Mouse (Mus musculus) heart, adult 11 months (tissue): ENCODE data around the gene Nhej1.

ENCODE experiments used
- DNase-seq: peaks from one replicate; pipeline ENCODE4 v3.0.0; 2022

Nhej1 gene

GRCm38 (mm10) chr1:75125418-75125817 is 418 bp upstream of the Nhej1 start:
- no peak for DNase-seq

DNA sequence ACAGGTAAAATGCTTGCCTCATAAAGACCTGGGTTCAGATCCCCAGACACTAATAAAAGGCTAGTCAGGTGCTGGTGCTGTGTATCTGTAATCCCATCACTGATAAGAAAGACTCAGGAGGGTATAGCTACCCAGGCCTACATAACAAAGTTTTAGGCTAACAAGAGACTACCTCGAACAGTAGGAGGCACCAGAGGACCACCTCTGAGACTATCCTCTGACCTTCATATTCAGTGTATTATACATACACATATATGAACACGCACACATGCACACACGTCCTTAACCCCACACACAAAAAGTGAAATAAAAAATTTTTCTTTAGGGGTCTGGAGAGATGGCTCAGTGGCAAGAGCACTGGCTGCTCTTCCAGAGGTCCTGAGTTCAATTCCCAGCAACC is 2.8 kb downstream of the Nhej1 start:
- no peak for DNase-seq

- peak; percentile 81 for DNase-seq
Measured at GRCm38 (mm10) chr1:75052091-75052490, 72.9 kb downstream of the Nhej1 start.

DNA sequence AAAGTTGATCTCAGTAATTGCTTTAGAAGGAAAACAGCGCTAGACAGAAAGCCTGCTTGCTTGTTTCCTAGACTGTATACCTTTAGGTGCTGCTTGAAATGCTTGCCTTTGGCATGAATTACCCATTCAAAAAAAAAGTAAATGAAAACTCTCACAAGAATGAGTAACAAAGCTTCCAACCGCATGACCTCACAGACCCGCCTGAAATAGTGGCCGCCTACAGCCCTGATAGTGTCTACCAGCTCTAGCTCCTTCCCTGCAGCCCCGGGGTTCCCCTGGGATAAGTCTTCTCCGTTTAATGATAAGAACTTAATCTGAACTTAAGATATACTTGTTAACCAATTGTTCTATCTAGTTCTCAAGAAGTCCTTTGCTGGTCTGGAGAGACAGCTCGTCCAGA is 73.6 kb downstream of the Nhej1 start:
- DNase-seq, result peak; percentile 83

DNA sequence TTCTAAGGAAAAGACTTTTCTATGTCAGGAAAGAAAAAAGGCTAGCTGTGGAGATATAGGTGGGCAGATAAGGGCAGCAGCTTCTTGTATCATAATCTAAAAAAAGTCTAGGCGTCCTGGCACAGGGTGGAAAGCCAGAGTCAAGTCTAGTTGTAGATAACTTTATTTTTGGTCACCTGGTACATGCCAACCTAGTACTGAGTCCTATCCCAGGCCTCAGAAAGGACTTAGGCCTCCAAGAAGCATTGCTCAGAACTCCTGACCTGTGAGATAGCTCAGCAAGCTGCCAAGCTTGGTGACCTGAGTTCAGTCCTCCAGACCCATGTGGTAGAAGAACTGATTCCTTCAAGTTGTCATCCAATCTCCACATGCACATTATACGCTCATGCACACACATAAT is 76.4 kb downstream of the Nhej1 start:
- DNase-seq, result peak; percentile 81

GRCm38 (mm10) chr1:75048041-75048440 is 77.0 kb downstream of the Nhej1 start:
- DNase-seq, result peak; percentile 77

DNA sequence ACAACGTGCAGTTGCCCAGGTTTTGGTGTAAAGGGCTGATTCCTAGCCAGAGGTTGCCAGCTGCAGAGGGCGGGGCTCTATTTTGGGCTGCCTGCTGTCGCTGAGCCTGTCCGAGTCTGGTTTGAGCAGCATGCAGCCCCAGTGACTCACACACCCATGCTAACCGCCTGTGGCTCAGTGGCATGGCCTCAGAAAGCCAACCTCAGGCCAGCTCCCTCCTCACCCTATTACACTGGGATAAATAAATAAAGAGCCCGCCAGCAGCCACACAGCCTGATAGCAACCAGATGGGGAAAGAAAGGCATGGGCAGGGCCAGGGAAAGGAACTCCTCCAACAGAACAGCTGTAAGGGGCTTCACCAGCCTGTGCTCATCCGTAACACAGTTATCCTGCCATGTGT is 84.6 kb downstream of the Nhej1 start:
- peak; percentile 90 for DNase-seq

GRCm38 (mm10) chr1:75032041-75032440 is 93.0 kb downstream of the Nhej1 start:
- peak; percentile 94 for DNase-seq

DNA sequence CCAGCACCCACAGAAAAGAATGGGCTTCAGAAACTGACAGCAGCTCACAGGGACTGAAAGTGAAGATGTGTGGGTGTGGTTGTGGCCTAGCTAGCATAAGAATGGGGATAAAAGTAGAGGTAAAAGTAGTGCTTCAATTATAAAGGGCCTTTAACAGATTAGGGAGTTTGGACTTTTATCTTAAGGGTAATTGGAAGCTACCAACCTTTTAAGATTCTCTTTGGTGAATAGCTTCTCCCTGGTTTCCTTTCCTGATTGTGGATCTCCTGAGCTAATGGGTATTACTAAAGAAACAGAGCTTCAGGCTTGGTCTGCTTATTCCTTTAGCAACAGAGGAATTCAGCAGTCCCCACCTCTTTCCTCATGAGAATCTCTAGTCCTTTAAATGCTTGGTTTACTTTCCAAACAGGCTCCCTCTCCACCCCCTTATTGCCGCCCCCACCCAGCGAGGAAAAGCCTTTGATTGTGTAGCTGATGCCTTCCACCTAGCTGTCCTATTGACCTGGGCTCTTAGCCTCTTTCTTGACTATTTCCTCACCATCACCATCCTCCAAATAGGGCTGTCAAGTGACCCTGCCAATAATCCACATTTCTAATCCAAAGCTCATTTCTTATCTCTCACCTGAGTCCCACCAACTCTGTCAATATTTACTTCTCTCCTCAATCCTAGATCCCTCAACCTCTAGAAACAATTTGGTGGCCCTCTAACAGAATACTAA is 97.8 kb downstream of the Nhej1 start:
- no peak for DNase-seq

- peak; percentile 89 for DNase-seq
Measured at GRCm38 (mm10) chr1:75024419-75025199, 100.4 kb downstream of the Nhej1 start.

GRCm38 (mm10) chr1:75022216-75022615 is 102.8 kb downstream of the Nhej1 start:
- DNase-seq, result peak; percentile 72

DNA sequence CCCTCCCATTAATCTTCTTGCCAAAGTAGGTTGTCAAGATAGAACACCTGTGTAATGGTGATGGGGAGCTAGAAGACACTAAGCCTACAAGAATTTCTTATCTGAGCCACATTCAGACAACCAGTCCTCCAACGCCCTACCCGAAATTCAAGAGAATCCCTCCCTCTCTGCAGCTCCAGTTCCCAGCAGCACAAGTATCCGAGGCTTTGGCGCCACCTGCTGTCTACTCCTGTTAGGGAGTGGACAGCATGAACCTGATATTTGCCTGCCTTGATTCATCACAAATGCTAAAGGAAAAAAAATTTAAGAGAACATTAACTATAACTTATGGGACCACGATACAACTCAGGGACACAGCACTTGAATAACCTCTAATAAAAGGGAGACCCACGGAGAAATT is 108.2 kb downstream of the Nhej1 start:
- DNase-seq, result peak; percentile 94

DNA sequence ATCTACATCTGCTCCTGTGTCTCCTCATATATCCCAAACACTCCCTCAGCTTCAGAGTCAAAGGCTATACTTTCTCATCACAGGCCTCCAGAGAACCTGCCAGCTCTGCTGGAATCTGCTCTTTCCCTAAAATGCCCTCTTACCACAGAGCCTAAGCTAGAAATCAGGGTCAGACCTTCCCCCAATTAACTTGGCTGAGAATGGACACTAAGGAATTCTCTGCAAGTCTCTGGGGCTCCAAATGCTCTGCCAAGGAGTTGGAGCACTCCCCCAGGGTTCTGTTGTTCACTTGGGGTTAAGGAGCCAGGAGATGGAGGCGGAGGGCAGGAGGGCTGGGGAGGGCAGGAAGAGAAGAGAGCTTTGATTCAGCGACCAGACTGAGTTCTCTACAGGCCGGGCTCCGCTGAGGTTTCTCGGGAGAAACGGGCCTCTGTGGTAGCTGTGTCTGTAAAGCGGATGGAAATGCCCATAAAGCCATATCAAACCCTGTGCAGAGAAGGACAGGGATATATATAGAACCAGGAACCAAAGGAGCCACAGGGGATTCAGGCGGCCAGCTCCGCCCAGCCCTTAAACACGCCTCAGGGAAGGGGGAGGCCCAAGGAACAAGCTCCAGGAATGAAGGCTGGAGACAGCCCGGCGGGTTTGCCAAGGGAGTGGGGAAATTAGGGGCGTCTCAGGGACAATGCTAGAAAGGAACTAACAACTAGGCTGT is 109.3 kb downstream of the Nhej1 start:
- peak; percentile 94 for DNase-seq

DNA sequence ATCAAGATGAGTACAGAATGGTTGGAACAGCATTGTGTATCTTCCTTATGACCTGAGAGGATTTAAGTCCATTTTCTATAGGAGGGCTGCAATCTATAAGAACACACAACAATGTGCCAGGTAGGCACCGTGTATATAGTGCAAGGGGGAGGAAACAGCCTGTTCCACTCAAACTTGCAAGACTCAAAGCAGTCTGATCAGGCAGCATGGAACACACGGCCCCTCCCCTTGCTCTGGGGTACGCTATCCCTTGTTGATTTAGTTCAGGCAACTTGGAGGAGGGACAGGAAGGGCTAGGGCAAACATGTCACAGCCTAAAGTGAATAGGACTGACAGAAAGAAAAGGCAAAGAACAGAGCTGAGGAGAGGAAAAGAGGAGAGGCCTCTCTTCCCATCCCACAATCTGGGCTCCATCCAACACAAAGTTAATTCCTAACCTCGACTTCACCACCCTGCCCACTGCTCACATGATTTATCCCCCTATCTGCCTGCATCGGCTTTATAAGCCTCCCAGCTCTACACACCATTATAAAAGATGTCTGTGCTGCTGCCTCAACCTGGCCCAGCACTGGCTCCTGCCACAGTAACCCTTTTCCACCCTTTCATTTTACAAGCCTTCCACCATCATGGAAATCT is 110.7 kb downstream of the Nhej1 start:
- peak; percentile 64 for DNase-seq

DNA sequence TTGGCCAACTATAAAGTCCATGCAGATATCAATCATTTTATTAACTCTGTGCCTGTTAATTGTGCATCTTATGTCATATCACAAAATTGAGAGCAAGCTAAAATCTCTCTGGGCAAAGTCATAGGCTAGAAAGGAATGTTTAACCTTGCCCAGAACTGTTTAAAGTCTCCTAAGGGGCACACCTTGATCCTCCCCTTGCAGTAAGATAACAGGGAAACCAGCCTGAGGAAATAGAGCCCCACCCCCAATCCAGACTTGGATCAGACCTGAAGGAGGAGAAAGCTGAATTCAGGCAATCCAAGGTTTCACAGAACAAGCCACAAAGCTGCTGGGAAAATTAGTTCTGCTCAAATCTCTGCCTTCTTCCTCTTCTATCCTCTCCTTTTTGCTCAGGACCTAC is 114.2 kb downstream of the Nhej1 start:
- DNase-seq, result no peak

DNA sequence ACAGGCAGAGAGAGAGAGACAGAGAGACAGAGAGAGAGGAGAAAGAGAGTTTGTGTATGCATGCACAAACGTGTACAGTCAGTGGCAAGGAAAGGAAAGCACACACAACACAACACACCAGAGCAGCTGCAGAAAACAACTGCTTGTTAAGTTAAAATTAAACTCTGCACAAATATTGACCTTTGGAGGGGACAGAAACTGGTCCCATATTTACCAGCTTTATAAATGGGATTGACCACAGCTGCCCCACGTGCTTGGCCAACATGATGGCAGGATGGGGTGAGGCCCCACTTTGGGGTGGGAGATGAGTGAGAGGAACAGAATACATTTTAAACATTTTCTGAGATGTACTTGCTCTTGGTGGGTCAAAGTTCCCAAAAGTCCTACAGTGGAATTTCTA is 114.8 kb downstream of the Nhej1 start:
- DNase-seq, result peak; percentile 49

DNA sequence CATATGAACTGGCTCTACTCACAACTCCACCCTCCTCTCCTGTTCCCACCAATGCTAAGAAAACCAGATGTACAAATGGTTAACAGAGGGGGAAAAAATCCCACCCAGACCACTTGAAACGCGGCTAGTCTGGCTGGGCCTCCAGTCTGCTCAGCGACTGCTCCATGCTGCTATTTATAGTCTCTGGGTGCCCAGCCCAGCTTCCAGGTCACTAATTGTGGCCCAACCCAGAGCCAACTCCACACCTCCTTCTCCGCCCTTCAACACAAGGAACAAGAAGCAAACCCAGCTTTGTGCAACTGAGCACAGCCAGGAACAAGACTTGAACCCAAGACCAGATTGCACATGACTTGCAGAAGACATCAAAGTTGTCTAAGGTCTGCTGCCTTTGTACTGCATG is 119.0 kb downstream of the Nhej1 start:
- DNase-seq, result peak; percentile 87

- peak; percentile 44 for DNase-seq
Measured at GRCm38 (mm10) chr1:75001183-75001582, 123.8 kb downstream of the Nhej1 start.

DNA sequence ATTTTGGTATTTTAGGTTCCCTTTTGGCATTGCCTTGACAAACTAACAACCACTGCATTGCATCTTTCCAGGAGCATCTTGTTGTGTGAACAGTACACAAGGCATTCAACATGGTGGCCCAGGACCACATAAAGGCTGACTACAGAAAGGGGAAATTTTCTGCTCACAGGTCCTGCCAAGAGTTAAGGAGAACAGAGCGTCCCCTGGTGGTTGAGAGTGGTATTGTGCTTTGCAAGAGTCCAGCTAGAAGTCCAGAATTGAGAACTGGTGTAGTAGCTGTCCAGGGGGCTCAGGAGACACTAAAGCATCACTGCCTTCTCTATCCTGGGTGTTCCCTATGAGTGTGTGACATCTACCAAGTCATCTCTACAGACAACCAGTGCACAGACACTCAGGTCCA is 124.5 kb downstream of the Nhej1 start:
- DNase-seq, result peak; percentile 83

GRCm38 (mm10) chr1:74999173-74999572 is 125.8 kb downstream of the Nhej1 start:
- peak; percentile 35 for DNase-seq

- peak; percentile 68 for DNase-seq
Measured at GRCm38 (mm10) chr1:74997231-74997630, 127.8 kb downstream of the Nhej1 start.

GRCm38 (mm10) chr1:74977001-74977400 is 148.0 kb downstream of the Nhej1 start:
- DNase-seq, result no peak

GRCm38 (mm10) chr1:74975936-74976335 is 149.1 kb downstream of the Nhej1 start:
- no peak for DNase-seq
